Mouse (Mus musculus) adrenal gland, adult 2 months (tissue): ENCODE data around the gene Sh3bgr. TPM values are rescaled to one million over a fixed set of nuclear protein-coding genes. Genes with fewer than 3 reads are reported as not detected.
A peak's percentile ranks its signal among the peaks of the same experiment; 100 is the strongest.

ENCODE experiments used
- DNase-seq: peaks from one replicate; pipeline ENCODE4 v3.0.0; 2021
- long read RNA-seq: library from polyadenylated mRNA; stranded (forward); transcript quantifications from one replicate; pipeline ENCODE4 v2.0.0, GENCODE M21; 2021
- polyA plus RNA-seq: library from polyadenylated mRNA; depleted of rRNA; stranded (reverse); fragments of >200 nt; gene quantifications from 2 replicates; pipeline ENCODE4 v1.2.3, GENCODE M21; 2012; rRNA removed
- total RNA-seq, 2 experiments: library from RNA; stranded (reverse); gene quantifications; 2 replicates each; pipeline ENCODE4 v1.2.3; 2021

The Sh3bgr gene
- total RNA-seq, result 10 to 100 TPM; 25.1 to 30.0 TPM
- 2.4 and 3.3 TPM in 2 replicates for polyA plus RNA-seq
- long read RNA-seq, transcript Sh3bgr-201 (8 exons, 1,341 nt), result major isoform, 14 of 16 reads
- long read RNA-seq, partial matches to known transcripts, result 0 of 16 reads
- long read RNA-seq, other reads (novel, unspliced or antisense), result 2 of 16 reads

DNA sequence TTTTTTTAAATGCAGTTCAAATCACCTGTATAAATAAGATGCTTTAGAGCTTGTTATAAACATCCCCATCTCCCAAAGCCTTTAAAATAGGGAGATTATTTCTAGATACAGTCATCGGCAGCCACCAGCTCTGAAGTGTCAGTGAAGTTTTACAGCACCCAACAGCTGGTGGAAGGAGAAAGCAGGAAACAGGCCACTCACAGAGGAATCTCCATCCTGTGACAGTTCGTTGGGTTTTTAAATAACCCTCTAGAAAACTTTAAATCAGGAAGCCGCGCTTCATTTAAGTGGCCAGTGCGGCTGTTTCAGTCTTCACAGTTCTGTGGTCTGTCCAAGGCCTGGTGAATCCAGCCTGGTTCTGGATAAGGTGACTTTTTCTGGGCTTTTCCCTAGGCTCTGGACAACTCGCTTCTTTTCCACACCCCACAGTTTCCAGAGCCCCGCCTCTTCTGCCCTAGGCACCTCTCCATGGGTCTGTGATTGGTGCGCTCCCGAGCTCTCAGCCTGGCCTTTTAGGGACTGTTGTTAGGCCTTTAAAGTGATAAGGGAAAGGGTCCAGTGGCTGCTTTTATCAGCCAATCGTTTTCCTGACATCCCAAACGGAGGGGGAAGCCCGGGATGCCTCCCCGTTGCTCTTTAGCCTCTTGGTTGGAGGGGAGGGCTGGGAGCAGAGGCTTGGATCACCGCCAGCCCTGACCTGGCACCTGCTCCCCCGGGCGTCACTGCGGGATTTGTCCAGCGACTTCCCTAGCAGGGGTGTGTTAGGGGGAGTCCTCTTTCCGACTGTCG is at the start of gene Sh3bgr:
Gene Sh3bgr (plus strand): TSS at position 538 of the 789 bp plus-strand sequence.
- peak; percentile 90 for DNase-seq

DNA sequence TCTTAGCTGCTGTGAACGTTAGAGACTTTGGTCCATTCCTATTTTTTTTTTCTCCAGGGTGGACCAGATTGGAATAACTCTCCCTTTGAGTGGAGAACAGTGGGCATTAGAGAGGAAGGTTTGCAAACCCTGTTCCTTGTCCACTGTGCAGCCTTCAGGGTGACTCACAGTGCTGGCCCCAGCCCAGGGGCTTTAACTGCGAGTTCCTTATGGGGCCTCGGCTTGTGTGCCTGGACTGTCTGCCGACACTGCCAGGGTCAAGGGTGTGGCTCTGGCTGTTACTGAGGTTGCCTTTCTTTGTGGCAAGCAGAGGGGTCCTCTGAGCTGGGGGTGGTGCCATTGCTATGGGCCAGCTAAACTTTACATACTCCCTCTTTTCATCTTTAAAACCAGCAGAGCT is 49.3 kb upstream of the Sh3bgr start:
- peak; percentile 93 for DNase-seq

DNA sequence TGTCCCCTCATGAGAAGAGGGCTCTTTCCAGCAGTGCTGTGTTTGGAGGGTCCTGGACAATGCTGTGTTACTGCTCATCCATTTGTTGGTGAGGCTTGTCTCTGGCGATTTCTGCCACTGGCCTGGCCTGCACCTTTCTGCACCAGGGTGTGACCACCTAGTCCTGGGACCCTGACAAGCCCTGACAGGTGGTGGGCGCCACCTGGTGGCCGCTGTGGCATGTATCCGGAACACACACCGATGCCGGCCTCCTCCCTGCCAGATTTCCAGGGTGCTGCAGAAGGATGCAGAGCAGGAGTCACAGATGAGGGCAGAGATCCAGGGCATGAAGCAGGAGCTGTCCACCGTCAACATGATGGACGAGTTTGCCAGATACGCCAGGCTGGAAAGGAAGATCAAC is 48.7 kb upstream of the Sh3bgr start:
- peak; percentile 76 for DNase-seq

DNA sequence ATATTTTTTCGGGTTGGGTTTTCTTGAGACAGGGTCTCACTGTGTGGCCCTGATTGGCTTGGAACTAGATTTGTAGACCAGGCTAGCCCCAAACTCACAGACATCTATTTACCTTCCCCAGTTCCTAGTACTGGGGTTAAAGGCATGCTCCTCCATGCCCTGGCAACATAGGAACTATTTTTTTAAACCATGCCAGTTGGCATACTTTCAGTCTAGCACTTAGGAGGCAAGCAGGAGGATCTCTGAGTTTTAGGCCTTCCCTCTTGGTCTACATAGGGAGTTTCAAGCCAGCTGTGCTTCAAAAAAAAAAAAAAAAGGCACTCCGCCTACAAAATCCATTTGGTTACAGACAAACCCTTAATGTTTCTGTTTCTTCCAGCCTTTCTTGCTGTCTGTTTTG is 45.8 kb upstream of the Sh3bgr start:
- no peak for DNase-seq

DNA sequence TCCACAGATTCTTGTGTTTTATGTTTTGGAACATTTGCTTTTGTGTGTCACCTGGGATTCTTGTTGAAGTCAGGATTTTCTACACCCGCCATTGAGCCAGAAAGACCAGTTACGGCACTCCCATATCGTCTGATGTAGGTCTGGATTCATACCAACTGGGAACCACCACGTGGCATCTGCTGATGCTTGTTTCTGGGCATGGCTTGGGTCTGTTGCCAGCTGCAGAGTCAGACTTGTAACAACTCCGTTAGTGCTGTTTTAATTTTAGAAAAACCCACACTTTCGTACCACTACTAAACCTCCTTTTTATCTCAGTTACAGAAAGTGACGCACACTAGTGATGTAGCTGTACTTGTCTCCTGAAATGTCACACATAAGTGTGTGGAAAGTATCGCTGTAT is 44.2 kb upstream of the Sh3bgr start:
- no peak for DNase-seq

DNA sequence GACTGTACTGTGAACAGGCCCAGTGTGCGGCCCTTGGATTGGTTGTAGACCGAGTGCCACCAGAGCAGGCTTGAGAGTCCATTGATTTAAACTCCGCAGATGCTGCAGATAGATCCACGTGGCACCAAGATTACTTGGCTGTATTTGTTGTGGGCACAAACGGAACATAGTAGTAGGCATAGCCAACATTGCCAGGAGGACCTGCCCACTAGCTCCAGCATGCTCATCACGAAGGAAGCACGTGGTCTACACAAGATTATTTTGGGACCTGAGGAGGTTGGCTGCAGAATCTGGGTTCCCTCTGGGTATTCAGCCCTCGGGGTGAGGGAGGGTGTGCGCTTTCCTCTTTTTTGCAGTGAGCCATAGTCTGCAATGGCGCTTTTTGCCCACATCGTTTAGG is 43.1 kb upstream of the Sh3bgr start:
- DNase-seq, result no peak

DNA sequence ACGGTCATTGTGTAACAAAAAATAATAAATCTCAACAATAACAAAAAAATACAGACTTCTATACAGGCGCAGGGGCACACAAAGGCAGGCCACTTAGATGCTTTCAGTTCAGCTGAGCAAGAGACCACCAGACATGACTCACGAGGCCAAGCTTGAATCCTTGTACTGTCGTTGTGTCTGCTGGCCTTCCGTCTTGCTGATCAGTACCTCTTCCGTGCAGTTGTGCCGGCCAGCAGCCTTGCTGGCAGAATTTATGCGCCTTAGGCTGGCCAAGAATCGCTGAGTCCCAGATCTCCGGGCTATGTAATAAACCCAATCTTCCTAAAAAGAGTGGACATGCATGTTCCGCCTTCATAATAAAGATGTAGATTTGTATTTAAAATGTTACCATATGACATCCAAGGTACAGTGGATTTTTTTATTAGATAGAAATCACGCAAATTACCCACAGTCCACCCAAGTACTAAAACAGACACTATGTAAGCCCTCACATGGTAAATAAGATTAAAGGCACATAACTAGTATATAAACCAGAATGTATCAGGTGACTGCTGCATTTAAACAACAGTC is 41.7 kb upstream of the Sh3bgr start:
- DNase-seq, result peak; percentile 60

DNA sequence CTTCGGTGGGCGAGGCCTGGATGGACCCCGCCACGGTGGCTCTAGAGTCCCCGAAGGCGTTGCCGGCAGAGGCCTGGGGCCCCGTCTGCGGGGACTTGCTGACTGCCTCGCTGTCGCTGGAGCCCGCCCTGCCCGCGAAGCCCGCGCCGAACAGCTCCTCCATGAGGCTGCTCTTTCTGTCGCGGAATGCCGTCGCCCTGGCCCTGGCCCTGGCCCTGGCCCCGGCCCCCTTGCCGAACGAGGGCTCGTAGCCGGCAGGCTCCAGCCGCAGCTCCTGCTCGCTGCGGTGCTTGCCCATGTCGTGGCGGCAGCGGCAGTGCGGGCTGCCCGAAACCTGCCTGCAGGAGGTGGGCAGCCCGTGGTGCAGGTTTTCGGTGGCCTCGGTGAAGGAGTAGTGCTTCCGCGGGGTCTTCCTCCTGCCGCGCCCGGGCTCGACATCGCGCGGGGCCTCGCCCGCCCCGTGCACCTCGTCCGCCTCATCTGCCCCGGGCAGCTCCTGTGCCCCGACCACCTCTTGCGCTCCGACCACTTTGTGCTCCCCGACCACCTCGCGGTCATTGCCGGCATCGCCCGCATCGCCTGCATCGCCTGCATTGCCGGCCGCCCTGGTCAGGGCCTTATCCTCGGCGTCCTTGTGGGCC is 41.0 kb upstream of the Sh3bgr start:
- peak; percentile 82 for DNase-seq

DNA sequence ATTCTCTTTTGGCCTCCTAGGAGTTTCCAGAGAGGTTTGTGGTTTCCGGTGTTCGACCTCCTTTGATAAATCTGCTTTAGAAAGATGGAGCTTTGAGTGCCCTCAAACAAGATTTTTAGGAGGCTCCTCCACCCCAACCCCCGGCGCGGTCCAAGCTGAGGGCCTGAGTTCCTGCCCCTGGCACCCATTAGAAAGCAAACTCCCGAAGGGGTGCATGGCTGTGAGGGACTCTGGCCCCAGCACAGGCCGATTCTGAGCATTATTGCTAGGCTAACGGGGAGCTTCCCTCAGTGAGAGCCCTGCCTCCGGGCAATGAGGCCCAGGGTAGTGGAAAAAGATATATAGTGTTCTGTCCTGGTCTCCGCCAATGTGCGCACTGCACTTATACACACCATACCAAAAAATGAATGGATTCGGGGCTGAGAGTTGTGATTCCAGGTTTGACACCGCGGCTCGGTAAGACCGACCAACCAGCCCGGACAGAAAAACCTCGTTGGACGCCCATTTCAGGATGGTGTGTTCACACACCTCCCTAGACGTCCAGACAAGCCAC is 40.4 kb upstream of the Sh3bgr start:
- DNase-seq, result no peak

DNA sequence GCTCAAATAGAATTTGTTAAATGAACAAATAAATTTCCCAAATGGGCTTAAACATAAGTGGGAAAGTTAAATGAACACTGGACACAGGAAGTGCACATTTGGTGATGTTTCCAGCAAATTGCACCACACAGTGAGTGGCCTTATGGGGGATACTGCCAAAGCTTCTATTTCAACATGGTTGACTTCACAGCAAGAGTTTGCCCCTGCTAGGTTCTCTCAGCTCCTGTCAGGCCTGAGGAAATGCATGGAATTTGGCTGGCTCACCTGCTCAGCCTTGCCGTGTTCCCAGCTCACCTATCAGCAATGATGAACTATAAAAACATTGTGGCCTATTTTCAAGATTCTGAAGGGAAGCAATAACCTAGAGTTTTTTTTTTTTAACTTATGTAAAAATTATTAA is 39.3 kb upstream of the Sh3bgr start:
- no peak for DNase-seq

DNA sequence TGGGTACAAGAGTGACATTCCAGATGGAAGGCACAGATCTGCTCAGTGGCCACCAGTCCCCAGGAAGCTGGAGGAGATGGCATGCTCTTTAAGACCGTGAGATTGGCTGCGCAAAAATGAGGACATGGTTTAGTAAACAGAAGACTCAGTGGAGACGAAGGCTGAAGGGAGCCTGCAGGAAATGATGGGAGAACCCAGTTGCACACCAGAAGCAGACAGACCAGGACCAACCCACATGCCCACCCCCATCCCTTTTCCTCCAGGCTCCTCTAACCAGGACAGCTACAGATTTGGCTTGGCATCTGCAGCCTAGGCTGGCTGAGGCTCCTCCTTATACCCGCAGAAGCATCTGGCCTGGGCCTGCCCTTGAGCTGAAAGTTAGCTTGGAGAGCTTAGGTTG is 38.9 kb upstream of the Sh3bgr start:
- DNase-seq, result no peak

DNA sequence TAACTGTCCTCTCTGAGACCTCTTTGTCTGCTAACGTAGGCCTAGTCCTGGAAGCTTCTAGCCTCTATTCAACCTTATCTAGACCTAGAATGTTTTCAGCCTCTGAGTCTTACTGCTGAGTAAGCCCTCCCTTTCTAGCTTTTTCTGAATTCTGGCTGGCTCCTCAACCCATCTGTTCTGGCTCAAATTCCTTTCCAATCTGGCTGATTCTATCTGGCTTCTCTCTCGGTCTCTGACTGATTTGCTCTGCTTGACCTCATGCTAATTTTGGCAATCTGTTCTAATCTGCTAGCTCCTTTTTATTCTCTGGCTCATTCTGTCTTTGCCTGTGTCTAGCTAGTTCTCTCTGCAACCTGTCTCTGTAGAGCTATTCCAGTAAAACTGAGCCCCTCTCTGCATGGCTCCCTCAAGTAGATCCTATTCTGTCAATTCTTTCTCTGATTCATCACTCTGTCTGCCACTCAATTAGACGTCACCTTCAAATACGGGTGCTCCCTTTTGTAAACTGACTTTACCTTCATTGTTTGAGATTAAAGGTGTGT is 34.5 kb upstream of the Sh3bgr start:
- DNase-seq, result no peak

DNA sequence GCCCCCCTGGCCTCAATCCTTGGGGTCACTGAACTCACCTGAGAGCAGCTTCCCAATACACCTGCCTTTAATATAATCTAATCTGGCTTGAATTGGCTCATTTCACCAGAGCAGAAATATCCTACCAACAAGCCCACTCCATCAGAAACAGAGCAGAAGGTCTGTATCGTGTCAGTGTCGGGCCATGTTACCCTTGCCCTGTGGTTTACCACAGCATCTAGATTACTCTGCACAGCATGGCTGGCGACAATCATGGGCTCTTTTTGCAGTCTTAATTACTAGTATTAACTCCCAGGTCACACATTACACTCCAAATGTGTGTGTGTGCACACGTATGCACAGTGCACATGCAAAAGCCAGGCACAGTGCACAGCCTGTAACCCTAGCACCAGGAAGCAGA is 31.4 kb upstream of the Sh3bgr start:
- no peak for DNase-seq

DNA sequence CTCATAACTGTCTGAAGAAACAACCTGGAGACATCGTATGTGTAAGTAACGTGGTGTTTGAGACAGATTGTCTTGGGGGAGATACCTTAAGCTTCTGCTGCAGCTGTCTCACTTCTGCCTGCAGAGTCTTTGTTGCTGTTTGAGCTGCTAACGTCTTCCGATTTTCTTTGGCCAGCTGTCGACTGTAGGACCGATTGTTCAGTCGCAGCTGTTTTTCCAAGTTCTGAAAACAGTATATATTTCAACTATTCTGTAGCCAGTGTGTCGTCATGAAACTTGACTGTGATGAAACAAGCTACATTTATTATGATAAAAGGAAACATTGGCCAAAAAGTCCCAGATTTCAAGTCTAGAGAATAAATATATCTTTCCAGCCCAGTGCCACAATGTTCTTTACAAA is 26.6 kb upstream of the Sh3bgr start:
- DNase-seq, result no peak

DNA sequence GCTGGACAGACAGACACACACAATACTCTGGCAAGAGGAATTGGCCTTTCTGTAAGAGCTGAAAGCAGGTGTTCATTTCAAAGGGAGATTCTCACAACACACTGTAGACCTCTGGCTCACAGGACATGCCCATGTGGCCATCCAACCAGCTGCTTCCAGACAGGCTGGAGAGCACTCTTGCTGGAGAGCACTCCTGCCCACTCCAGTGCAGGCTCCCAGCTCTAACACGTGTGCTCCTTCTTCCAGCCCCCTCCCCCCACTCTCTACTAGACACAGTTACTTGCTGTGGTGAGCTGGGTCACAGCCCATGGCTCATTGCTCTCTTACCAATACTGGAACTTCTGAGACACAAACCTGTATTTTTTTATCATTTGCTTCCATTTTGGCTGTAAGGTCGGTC is 24.9 kb upstream of the Sh3bgr start:
- no peak for DNase-seq

DNA sequence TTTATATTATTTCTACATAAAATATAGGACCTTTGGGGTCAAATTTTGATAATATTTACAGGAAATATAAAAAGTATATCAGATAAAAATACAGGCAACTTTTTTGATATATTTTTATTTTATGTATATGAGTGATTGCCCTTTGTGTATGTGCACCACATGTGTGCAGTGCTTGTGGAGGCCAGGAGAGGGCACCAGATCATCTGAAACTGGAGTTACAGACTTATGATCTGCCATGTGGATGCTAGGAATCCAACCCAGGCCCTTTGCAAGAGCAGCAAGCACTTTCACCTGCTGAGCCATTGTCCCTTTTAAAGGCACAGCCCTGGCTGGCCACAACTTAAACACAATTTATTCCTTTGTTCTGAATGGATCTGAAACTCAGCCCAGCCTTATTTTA is 21.1 kb upstream of the Sh3bgr start:
- DNase-seq, result no peak

DNA sequence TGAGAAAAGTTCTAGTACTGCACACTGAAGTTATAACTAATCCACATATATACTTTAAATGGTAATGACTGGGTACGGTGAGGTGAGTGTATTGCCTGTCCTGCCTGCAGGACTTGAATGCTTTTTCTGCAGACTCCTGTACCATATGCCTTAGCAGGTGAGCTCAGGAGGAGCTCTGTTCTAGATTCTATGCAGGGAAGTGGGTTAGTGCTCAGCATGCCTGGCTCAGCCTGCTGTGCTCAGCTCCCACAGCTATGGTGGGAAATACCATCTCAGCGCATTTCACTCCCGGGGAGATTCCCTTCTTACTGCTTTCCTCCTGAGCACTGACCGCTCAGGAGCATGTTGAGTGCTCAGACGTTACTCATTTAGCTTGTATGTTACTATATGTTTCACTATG is 12.6 kb upstream of the Sh3bgr start:
- no peak for DNase-seq

DNA sequence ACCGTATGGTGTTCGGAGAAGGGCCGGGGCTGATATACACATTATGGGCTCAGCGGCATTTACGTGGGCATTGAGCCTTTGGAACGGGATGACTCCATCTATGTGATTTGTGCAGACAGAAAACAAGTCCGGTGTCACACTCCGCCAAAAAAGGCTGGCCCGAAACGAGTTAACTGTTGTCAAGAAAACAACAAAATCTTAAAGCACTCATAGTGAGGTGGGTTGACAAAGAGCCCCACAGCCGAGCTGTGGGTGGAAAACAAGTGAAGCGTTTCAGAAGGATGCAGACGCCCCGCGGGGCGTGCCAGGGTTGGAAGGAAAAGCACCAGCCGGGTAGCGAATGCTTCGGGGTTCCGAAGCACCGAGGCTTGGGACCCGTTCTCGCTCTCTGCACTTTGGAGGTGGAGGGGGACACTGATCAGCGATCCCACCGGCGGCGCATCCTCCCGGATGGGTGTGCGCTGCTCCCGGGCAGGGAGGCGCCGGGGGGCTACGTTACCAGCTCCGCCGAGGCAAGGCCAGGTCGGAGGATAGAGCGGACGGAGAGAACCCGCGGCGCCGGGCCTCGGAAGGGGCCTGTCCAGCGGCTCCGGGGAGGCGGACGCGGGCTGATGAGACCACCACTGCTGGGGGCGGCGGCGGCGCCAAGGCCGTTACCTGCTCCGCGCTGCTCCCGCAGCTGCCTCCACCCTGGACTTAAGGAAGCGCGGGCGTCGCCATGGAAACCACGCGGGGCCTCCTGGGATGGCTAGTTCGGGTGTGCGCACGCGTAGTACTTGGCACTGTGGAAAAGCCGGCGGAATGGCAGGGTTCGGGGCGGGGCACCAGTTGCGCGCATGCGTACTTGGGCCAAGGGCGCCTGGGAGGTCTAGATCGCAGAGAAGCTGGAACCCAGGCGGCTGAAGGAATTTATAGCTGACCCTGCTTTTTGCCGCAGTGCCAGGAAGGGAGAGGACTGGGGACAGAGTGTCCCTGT is 8.4 kb upstream of the Sh3bgr start, which contains the start of gene Lca5l:
Gene Lca5l (minus strand): TSS at position 741 of the 976 bp plus-strand sequence.
- peak; percentile 100 for DNase-seq

DNA sequence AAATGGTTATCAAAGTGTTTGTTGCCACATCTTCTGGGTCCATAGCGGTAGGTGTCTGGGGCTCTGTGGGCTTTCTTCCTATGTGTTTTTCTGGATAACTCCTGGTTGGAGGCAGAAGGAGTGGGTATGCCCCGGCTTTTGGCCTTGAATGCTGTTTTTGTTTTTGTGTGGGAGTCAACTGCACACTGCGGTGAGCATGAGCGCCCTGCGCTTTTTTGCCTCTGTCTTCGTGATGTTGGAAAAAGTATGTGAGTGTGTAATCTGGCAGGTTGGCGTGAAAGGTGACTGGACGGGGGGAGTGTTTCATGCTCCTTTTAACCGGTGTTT is 415 bp downstream of the Sh3bgr start:
- no peak for DNase-seq

DNA sequence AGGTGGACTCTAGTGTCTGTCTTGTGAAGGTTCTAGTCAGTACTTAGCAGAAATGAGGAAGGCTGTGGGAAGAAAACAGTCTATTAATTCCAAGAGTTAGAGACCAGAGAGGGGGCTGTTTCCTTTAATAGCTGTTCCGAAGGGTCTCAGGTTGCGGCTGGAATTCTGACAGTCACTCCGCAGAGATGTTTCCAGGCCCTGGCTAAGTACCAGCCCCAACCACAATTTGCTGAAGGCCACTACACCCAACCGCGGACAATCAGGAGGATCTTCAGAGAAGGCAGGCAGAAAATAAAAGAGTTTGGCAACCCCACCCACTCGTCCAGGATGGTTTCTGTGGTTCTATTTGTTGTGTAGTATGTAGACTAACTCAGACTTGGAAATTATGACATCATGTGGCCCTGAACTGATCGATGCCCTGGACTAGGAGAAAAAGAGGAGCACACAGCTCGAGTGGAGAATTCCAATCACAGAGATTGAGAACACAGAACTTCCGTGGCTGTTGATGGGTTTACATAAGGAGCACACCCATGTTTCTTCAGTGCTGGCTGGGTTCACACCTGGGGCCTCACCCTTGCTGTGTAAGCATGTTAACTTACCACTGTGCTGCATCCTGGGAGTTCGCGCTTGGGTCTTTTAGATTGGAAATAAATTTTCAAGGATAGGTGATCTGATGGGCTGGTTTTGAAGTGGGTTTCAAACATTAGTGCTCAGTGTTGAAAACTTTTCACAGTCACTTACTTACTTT is 1.4 kb downstream of the Sh3bgr start:
- DNase-seq, result peak; percentile 48

DNA sequence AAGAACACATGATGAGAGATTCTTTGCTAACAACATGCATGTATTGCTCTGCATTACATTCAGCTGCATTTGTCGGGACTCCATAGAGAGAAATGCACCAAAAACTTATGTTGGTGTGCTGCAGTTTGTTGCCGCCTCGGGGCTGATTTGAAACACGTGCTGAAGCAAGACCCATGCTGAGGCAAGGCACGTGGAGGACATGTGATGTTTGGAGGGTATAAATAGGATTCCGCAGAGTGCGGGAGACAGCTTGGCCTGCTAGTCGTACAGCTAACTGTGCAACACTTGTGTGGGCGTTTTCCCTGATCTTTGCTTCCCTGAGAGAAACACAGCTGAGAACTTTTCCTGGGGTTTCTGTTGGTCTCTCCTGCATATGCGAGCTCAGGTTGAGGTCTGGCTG is 9.5 kb downstream of the Sh3bgr start:
- no peak for DNase-seq
